Mouse (Mus musculus) heart, postnatal 4 days (tissue): ENCODE results near the gene Pnkd. TPM values are rescaled to one million over a fixed set of nuclear protein-coding genes. Genes with fewer than 3 reads are reported as not detected.
"Not testable (repeated sequence)": the region's sequence is repeated elsewhere in the genome, so short reads cannot be mapped to it uniquely, and the experiment has no call there.

ENCODE experiments used
- DNase-seq: peaks from one replicate; pipeline ENCODE4 v3.0.0; 2021
- total RNA-seq, 2 experiments: library from RNA; stranded (reverse); gene quantifications; 2 replicates each; pipeline ENCODE4 v1.2.3; 2021

Gene Pnkd
- total RNA-seq, 2 experiments from 2014 or later = 198 to 211 TPM

DNA sequence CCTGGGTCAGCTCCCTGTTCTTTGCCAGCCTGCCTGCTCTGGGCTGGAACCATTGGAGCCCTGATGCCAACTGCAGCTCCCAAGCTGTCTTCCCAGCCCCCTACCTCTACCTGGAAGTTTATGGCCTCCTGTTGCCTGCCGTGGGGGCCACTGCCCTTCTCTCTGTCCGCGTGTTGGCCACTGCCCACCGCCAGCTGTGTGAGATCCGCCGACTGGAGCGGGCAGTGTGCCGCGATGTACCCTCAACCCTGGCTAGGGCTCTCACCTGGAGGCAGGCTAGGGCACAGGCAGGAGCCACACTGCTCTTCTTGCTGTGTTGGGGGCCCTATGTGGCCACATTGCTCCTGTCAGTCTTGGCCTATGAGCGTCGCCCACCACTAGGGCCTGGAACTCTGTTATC lies 5.7 kb upstream of the Pnkd start:
- DNase-seq = no peak

GRCm38 (mm10) chr1:74280591-74281325 lies 4.0 kb upstream of the Pnkd start:
- no peak for DNase-seq

GRCm38 (mm10) chr1:74281372-74281771 lies 3.4 kb upstream of the Pnkd start:
- DNase-seq = no peak

DNA sequence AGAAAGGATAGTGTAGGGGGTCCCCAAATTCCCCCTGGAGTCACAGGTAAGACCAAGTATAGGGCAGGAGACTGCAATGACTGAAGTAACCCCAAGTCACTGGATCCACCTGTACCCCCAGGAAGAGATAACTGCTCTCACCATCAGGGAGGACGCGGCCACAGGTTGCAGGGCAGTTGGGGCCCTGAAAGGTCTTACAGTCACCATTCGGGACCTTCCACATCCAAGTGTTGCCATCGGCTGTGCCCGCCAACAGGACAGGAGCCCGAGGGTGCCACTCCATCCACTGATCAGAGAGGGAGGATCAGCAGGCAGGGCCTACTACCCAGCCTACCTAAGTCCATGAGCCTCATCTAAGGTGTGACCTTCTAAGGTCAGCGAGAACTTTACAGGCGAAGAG lies 2.8 kb upstream of the Pnkd start:
- DNase-seq = no peak

DNA sequence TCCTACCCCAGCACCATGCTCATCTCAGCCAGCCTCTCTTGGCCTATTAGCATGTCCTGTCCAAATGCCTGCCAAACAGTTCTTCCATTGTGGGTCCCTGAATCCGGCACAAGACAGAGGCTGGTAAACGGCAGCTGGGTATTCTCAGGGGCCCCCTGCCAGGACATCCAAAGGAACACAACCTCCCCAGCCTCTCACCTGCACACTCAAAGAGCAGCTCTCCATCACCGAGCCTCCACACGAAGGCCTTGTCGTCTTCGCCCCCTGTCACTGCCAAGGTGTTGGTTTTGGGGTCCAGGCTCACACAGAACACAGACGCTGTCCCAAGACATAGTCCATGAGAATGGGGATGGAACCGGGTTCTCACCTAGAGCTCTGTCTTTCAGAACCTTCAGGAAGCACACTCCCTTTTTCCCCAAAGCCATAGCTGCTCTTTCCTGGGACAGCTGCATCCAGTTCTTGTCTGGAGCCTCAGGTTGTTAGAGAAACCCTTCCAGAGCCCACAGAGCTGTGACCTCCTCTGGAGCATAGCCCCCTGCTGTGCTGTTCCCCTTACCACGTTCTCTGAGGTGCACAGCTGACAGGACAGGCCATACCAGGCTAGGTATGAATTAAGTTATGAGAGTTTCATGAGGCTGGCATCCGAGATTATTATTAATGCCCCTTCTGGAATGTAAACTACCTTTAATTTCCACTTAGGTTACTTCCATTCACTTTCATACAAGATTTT lies 1.7 kb upstream of the Pnkd start:
- DNase-seq = no peak

- DNase-seq = peak; percentile 70
Observed at GRCm38 (mm10) chr1:74283686-74284463, 855 bp upstream of the Pnkd start.

DNA sequence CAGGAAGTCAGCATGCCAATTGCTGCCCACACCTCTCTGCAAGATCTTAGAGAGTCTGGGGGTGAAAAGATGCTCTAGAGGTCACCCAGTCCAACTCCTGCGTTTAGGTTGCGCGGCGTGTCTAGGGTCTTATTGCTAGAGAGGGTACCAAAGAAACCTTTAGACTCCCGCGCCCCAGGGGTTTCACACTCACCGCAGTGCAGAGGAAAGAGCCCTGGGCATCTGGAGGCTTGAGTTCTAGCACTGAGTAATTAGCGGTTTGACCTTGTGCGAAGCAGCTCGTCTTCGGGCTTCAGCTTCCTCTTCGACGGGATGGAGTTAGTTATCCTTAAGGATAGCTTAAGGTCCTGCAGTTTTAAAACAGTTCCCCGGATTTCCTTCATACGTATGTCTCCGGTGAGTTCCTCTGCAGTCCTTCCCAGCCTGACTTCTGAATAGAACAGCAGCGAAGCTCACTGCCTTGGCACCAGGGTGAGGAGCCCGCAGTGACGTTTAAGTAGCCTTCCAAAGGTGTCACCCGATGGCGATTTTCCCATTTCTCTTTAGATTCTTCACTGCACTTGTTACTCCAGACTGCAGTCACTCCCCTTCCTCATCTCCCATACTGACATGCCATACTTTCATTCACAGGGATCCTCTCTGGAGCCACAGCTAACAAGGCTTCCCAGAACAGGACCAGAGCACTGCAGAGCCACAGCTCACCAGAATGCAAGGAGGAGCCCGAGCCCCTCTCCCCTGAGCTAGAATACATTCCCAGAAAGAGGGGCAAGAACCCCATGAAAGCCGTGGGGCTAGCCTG lies 681 bp downstream of the Pnkd start:
- no peak for DNase-seq

DNA sequence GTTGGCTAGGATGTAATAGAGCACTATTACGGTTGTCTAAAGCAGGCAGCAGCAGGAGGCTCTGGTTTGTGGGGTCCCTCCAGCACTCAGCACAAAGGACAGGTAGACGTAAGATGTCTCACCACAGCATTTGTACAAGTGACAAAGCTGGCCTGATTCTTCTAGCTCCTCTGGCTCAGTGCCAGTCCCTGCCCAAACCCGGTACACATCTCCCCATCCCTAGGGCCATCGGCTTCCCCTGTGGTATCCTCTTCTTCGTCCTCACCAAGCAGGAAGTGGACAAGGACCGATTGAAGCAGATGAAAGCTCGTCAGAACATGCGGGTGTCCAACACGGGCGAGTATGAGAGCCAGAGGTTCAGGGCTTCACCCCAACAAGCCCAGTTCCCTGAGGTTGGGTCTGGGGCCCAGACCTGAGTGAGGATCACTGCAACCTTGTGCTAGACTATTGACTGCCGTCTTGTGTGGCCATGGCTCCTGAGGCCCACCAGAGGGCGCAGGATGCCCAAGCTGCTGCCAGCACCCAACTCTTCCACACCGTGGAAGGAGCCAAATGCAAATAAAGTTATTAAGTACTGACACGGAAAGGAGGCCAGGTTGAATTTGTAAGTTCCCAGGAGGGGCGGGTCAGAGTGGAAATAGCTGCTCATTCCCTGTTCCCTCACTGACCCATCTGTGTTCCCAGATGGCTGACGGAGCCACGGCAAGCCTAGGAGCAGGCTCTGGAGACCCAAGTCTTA lies 2.3 kb downstream of the Pnkd start:
- DNase-seq = not testable (repeated sequence)

GRCm38 (mm10) chr1:74288327-74288726 lies 3.6 kb downstream of the Pnkd start:
- DNase-seq = no peak

DNA sequence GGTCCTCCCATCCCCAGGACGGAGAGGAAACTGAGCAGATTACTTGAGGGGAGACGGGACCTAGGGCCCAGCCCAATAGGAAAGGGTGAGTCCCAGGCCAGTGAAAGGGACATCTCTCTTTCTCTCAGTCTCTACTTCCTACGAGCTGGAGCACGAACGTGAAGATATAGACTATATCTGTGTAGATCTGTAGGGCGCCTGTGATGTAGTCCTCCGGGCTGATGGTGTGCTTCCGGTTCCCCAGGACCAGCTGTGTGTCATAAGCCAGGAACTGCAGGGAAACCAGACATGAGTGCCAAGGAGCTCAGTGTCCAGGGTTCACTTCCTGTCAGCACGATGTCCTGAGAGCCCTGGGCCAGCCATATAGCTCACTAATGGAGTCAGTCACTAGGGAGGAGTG lies 4.5 kb downstream of the Pnkd start:
- no peak for DNase-seq

DNA sequence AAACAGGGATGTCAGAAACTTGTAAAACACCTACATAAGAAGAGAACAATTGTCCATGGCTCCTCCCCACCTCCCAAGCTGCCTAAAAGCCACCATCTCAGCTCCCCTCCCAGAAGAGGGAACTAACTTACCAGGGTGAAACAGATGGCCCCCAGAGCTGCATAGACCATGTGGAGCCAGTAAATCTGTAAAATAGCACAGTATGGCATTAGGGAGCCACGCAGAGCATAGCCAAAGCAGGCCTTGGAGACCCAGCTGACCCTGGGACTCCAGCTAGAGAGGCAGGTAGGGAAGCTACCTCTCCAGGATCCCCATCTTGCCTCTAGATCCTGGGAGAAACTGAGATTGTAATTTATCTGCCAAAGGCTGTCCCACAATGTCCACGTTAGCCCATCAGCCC lies 5.0 kb downstream of the Pnkd start:
- DNase-seq = no peak

GRCm38 (mm10) chr1:74290141-74290540 lies 5.4 kb downstream of the Pnkd start:
- DNase-seq = peak; percentile 83

DNA sequence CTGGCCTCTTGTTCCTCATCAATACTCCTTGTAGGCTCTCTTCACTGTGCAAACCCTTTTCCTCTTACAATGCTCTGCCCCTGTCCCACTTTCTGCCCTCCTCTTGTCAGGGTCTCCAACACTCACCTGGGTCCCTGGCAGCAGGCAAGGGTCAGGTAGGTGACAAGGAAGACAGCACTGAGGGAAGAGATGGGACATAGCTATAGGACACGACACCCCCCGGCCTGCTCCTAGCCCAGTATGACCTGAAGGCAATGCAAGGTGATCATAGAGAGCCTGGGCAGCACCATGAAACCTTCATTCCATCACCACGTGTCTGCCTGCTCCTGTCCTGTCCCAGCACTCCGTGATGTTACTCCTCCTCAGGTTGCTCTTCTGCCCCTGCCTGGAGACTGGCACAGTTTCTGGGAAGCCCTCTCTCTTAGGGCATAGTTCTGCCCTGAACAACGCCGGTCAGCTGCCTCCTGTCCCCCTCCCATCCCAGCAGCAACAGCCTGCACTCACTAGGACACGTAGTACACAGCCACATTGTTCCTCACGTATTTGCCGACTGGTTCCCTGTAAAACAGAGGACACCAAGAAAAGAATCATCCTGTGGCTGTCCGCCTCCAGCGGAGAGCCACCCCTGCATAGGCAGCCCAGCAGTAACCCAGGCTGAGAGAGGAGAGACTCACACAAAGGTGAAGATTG lies 7.7 kb downstream of the Pnkd start:
- no peak for DNase-seq

DNA sequence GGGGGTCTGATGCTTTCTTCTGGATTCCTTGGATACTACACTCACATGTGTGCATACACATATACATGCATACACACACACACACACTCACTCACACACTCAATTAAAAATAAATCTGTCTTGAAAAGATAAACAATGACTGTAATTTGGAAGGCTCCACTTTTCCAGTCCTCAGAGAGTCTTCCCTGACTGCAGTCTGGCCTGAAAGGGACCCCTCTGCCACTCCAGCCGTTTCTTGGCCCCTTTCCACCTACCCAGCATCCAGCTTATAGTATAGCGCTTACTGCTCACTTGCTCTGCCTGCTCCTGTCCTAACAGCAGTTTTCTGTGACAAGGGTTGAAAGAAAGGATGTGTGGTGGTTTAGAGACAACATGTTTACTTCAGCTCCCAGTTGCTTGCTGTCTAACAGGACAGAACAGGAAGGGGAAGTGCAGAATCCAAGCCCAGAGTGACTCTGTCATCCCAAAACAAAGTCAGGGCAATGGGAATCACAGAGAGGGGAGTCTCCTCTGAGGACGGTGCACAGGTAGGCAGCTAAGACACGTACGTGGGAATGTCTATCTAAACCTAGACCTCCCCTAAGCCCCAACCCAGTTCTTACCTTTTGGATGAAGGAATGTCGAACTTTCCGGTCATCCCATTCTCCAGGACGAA lies 8.7 kb downstream of the Pnkd start:
- DNase-seq = no peak

DNA sequence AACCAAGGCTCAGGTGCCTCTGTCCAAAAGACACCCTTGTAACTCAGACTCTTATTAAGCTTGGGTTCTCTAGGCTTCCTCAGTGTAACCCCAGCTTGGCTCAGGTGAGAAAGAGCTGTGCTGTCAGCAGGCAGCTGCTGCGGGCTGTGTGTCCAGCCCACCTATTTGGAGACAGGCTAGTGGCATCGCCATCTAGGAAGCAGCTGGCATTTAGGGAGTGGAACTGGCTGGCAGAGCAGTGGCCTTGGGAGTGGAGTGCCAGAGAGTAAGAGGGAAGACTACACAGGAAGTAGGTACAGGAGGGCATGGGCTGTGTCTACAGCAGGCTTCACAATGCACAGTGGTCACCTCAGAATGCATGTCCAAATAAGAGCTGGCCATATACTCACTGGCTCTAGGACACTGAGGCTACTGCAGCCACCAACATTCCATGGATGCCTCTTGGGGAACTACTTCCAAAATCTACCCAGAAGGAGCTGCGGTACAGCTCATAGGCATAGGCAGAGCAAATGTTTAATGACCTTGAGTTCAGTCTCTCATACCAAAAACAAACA lies 9.4 kb downstream of the Pnkd start:
- DNase-seq = no peak

- no peak for DNase-seq
Observed at GRCm38 (mm10) chr1:74294733-74295455, 10.2 kb downstream of the Pnkd start.

DNA sequence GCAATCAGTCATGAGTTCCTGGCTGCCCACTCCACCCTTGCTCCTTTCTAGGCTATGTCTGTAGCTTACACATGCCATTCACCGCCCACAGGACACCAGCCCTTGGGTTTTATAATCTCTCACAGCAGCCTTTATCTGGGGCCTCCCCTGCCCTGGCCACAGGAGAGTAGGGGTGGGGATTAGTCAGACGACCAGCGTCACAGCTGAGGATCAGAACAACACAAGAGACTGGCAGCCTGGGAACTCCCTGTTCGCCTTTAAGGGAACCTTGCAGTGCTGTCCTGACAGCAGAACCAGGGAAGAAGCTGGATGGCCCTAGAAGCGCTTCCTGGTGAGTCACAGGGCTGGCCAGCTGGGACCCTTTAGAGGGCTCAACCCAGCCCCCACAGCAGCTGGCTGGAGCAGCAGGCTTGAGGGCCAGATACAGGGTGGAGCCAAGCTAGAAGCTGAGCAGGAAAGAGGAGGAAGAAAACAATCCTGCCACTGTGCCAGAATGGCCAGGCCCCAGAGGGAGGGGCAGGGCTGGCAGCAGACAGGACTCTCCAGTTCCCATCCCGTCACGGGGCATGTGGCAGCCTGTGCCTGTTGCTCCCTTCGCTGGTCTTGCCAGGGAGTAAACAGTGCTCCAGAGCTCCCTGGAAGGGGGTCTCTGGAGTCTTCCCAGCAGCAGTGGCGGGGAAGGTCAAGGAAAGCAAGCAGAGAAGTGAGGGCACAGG lies 10.9 kb downstream of the Pnkd start:
- peak; percentile 93 for DNase-seq

- DNase-seq = no peak
Observed at GRCm38 (mm10) chr1:74296477-74296876, 11.7 kb downstream of the Pnkd start.

DNA sequence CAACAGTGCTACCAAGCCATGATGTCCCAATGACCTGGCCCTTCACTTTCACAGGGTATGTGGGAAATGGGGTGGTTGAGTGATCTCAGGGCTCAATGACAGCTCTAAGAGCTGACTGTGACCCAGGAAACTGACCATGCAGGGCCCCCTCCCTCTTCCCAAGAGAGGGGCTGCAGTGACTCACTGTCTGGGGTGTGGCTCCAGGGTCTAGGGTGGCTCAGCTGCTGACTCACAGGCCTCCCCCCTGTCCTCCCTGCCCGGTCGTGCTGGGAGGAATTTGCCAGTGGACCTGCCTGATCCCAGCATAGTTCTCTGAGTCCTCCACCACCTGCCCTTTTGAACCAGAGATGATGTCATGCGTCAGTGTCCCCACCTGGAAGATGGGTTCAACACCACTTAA lies 12.5 kb downstream of the Pnkd start:
- peak; percentile 54 for DNase-seq
